Mouse (Mus musculus): ENCODE data around the gene Zcrb1.
A peak's percentile ranks its signal among the peaks of the same experiment; 100 is the strongest.

GRCm38 (mm10) chr15:93371838-93372237 lies 26.3 kb downstream of the Zcrb1 start:
- TF ChIP-seq CTCF (IDR thresholded peaks at IDR 0.05): peak; percentile 22; the same call in 1 of the 2 replicates
- no peak for TF ChIP-seq EP300 (IDR thresholded peaks at IDR 0.05)
